Comparison of ENCODE assay signal across 10 mouse cellular contexts in genomic region chr6:66928972-66929645, GRCm38 (mm10). TPM values are rescaled to one million over a fixed set of nuclear protein-coding genes. Genes with fewer than 3 reads are reported as not detected.
A peak's percentile ranks its signal among the peaks of the same experiment; 100 is the strongest.
DNase-seq lines count a peak whose midpoint lies in the region; ATAC-seq and TF ChIP-seq lines count a peak whose summit lies in the region.
"Had no signal": no experiment of that assay in that cellular context is flagged by ENCODE, and none has a peak within 500 bp of the region (broad histone marks: within the 10 kb centered on the region; RNA-seq: fewer than 3 reads in every experiment).

No protein-coding gene starts in this region.

- H3K27ac ChIP-seq in heart, adult 2 months, result no peak overlapping the region
- H3K27ac ChIP-seq in heart, embryonic 11.5 days (ENCODE audit: low read depth, low read length), result no peak overlapping the region
- H3K27ac ChIP-seq in layer of hippocampus, adult 2 months, result no peak overlapping the region
- 0 out of 2 replicates have a peak overlapping the region, but pooled peaks have one; percentile 29 for H3K27ac ChIP-seq in liver, embryonic 15.5 days (replicated peaks)
- no peak overlapping the region for H3K27ac ChIP-seq in forebrain, embryonic 10.5 days

- intact Hi-C loops in heart, adult 2 months (cut with DNase I), result no loop called here

- in situ Hi-C loops in Patski (cut with MboI; ENCODE audit: low pct_unique_long_range_greater_than_20kb), result no loop called here

- TF ChIP-seq CTCF in heart, adult 2 months (IDR thresholded peaks at IDR 0.05), result 0 out of 2 replicates have a peak, but pooled peaks have one; percentile 13
- TF ChIP-seq CTCF in layer of hippocampus, adult 2 months (conservative IDR thresholded peaks at IDR 0.05), result peak; percentile 58
- TF ChIP-seq CTCF in Patski (IDR thresholded peaks at IDR 0.05), result peak; percentile 53

- H3K79me2 ChIP-seq in heart, adult 2 months (replicated peaks; ENCODE audit: control insufficient read depth, insufficient read depth, low read length), result no peaks in the 10 kb centered on the region

- 86% methylated on average over 2 of the region's 2 CpGs for WGBS in heart, adult 2 months
- 64% methylated on average over 2 of the region's 2 CpGs for WGBS in heart, embryonic 11.5 days (ENCODE audit: insufficient replicate concordance)
- WGBS in liver, embryonic 15.5 days (ENCODE audit: insufficient replicate concordance), result 26% methylated on average over 2 of the region's 2 CpGs
- WGBS in forebrain, embryonic 10.5 days, result 90% methylated on average over 2 of the region's 2 CpGs

- no peak for DNase-seq in heart, adult 2 months
- DNase-seq in layer of hippocampus, adult 2 months (ENCODE audit: low spot score in 2 of 2), result no peak
- DNase-seq in layer of hippocampus, adult 9-11 months, result no peak
- no peak for DNase-seq in Patski (ENCODE audit: low read depth, low spot score)
- no peak for DNase-seq in right cerebral cortex, adult 18-20 months
- DNase-seq in forebrain, embryonic 10.5 days (ENCODE audit: extremely low spot score, low spot score), result no peak
- DNase-seq: adrenal gland, adult 8-10 months; layer of hippocampus, postnatal 36 days had no signal

- CTCF ChIA-PET in Patski (lab: Charles Lee), result interaction anchor here (0.7 to 2.1 kb wide), 8 partner anchors 10 to 27 kb away, joined by 3 to 6 read pairs (median 4); no protein-coding TSS in a partner anchor

- no peak overlapping the region for H3K9ac ChIP-seq in heart, adult 2 months (ENCODE audit: low read depth, low read length)
- no peak overlapping the region for H3K9ac ChIP-seq in heart, embryonic 11.5 days (ENCODE audit: low read depth, low read length)
- no peak overlapping the region for H3K9ac ChIP-seq in liver, embryonic 15.5 days

- no peak for TF ChIP-seq POLR2A in heart, adult 2 months (IDR thresholded peaks at IDR 0.05; ENCODE audit: insufficient read depth, low read depth, low read length)

- no peaks in the 10 kb centered on the region for H3K9me3 ChIP-seq in heart, embryonic 11.5 days (replicated peaks; ENCODE audit: control insufficient read depth, low read length)
- no peaks in the 10 kb centered on the region for H3K9me3 ChIP-seq in liver, embryonic 15.5 days (replicated peaks)
- H3K9me3 ChIP-seq in forebrain, embryonic 10.5 days, result no peaks in the 10 kb centered on the region

- no peaks in the 10 kb centered on the region for H3K27me3 ChIP-seq in heart, adult 2 months (ENCODE audit: control insufficient read depth, insufficient read depth, low read length)
- no peaks in the 10 kb centered on the region for H3K27me3 ChIP-seq in heart, embryonic 11.5 days (ENCODE audit: control insufficient read depth, insufficient read depth, low read length)
- H3K27me3 ChIP-seq in Patski, result no peaks in the 10 kb centered on the region
- no peaks in the 10 kb centered on the region for H3K27me3 ChIP-seq in liver, embryonic 15.5 days
- no peaks in the 10 kb centered on the region for H3K27me3 ChIP-seq in forebrain, embryonic 10.5 days (ENCODE audit: poor library complexity, severe bottlenecking)

- TF ChIP-seq EP300 in heart, adult 2 months (IDR thresholded peaks at IDR 0.05; ENCODE audit: insufficient read depth, low read depth, low read length), result no peak

- peaks cover 3% of the 10 kb centered on the region; the same call in 1 of the 2 replicates for H3K4me1 ChIP-seq in heart, adult 2 months (ENCODE audit: control insufficient read depth, insufficient read depth, low read length)
- H3K4me1 ChIP-seq in heart, embryonic 11.5 days (ENCODE audit: control insufficient read depth, insufficient read depth, low read length), result no peaks in the 10 kb centered on the region
- peaks cover 8% of the 10 kb centered on the region for H3K4me1 ChIP-seq in liver, embryonic 15.5 days (replicated peaks)
- peaks cover 13% of the 10 kb centered on the region for H3K4me1 ChIP-seq in forebrain, embryonic 10.5 days

- POLR2A ChIA-PET in Patski (lab: Charles Lee), result interaction anchor here (0.7 to 1.3 kb wide), 4 partner anchors 11 to 175 kb away, joined by 3 to 5 read pairs (median 4); no protein-coding TSS in a partner anchor

- H3K36me3 ChIP-seq in heart, adult 2 months (ENCODE audit: control insufficient read depth, insufficient read depth, low read length), result peaks cover 2% of the 10 kb centered on the region; the same call in 1 of the 2 replicates
- H3K36me3 ChIP-seq in heart, embryonic 11.5 days (ENCODE audit: control insufficient read depth, insufficient read depth, low read length), result no peaks in the 10 kb centered on the region
- H3K36me3 ChIP-seq in liver, embryonic 15.5 days (replicated peaks), result no peaks in the 10 kb centered on the region
- no peaks in the 10 kb centered on the region for H3K36me3 ChIP-seq in forebrain, embryonic 10.5 days (replicated peaks)

- H3K4me3 ChIP-seq in heart, adult 2 months, result no peak overlapping the region
- no peak overlapping the region for H3K4me3 ChIP-seq in heart, embryonic 11.5 days (ENCODE audit: low read depth, low read length)
- H3K4me3 ChIP-seq in layer of hippocampus, adult 2 months, result no peak overlapping the region
- no peak overlapping the region for H3K4me3 ChIP-seq in liver, embryonic 15.5 days (replicated peaks)
- H3K4me3 ChIP-seq in forebrain, embryonic 10.5 days, result no peak overlapping the region

- no peak for ATAC-seq in heart, embryonic 11.5 days (replicated peaks; ENCODE audit: insufficient number of reproducible peaks, low FRiP score, low TSS enrichment)
- peak; percentile 46 for ATAC-seq in Patski
- no peak for ATAC-seq in liver, embryonic 15.5 days (ENCODE audit: insufficient read depth)

- H3K4me2 ChIP-seq in heart, embryonic 11.5 days, result no peak overlapping the region
- H3K4me2 ChIP-seq in liver, embryonic 15.5 days, result peak overlapping the region; percentile 23; the same call in 1 of the 2 replicates

RNA-seq across cellular contexts. Expression of gene Gng12, which starts 32.9 kb away (rescaled TPM):
- total RNA-seq in heart, adult 2 months (2021), result 10 to 100 TPM; 34.4 to 35.6 TPM
- 15.5 and 24.6 TPM in 2 replicates for polyA plus RNA-seq in heart, adult 2 months (2012; rRNA removed)
- 64.0 and 72.1 TPM in 2 replicates for polyA plus RNA-seq in heart, embryonic 11.5 days (2014; fragmentation: Nextera tagmentation; extraction: Ambion mirVana)
- total RNA-seq in layer of hippocampus, adult 2 months (2021), result 10 to 100 TPM; 61.8 to 62.6 TPM
- 169 TPM for polyA plus RNA-seq in Patski (2021)
- polyA plus RNA-seq in liver, embryonic 15.5 days (2015; fragmentation: Nextera tagmentation; extraction: Ambion mirVana), result 27.8 and 31.2 TPM in 2 replicates
- 50.3 and 51.2 TPM in 2 replicates for polyA plus RNA-seq in forebrain, embryonic 10.5 days (2016; fragmentation: Nextera tagmentation; extraction: Ambion mirVana)
